Mouse (Mus musculus) adrenal gland, adult 2 months (tissue): ENCODE measurements around the gene Slc4a5. TPM values are rescaled to one million over a fixed set of nuclear protein-coding genes. Genes with fewer than 3 reads are reported as not detected.

Experiments
- DNase-seq: peaks from one replicate; pipeline ENCODE4 v3.0.0; 2021
- polyA plus RNA-seq: library from polyadenylated mRNA; depleted of rRNA; stranded (reverse); fragments of >200 nt; gene quantifications from 2 replicates; pipeline ENCODE4 v1.2.3, GENCODE M21; 2012
- total RNA-seq, 2 experiments: library from RNA; stranded (reverse); gene quantifications; 2 replicates each; pipeline ENCODE4 v1.2.3; 2021

Slc4a5 gene
- total and polyA plus RNA-seq, 3 experiments, result 0.51 TPM; not detected in 2

DNA sequence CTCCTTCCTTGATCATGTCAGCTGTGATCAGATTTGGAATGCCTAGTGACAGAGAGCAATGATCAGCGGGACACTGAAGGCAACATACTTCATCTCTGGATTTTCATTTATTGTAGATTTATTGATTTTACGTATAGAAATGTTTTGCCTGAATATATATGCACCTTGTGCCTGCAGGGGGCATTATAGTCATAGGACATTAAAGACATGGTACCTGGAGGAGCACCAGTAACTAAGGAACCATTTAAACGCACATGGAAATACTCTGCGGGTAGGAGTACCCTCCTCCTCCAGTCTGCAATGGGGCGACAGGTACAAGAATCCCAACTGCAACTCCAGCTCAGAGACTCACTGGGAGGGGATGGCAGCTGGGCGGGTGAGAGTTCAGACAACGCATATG lies 89.4 kb downstream of the Slc4a5 start:
- DNase-seq, result no peak

DNA sequence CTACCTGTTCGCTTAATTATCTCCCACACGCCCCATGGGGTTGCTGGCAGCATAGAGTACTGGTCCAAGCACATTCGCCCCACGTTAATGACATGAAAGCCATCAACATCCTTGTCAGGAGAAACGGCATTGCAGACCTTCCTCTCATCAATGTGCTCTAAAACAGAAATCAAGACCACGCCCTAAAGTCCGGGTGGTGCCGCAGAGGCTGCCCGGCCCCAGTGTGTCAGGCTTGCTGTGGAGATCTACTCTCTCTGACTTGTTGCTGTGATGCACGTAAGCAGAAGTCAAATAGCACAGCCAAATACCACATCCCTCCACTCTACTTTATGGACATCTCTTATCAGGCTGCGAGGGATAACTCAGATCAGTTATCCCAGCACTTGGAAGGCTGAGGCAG lies 91.6 kb downstream of the Slc4a5 start:
- DNase-seq, result no peak

DNA sequence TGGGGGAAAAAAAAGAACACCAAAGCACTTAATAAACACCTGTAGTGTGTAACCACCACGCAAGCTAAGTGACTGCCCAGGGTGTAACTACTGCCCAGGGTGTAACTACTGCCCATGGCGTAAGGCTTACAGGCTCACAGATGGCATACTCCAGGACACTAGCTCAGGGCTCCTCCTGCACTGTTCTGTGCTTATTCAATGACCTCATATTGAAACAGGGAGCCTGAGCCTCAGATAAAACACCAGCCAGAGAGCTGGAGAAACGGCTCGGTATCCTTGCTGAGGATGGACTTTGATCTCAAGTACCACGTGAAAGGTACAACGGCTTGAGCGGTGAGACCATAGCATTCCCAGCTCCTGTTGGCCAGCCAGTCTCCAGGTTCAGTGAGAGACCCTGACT lies 92.4 kb downstream of the Slc4a5 start:
- DNase-seq, result no peak

DNA sequence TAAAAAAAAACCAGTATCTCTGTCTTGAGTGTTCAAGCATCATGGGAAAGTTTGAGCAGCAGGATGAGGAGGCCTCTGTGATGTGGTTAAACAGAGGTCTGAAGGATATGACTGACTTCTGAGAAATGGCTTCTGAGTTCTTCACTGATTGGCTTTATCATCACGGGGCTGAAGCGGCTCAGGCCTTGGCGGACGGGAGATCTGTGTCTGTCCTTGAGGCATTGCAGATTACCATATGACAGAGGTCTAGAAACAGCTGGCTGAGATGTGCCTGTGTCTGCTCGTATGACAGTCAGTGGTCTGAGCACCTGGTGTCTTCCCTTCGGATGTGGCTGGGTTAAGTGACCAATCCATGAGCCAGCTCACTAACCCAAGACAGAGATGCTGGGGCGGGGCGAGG lies 92.9 kb downstream of the Slc4a5 start:
- peak; percentile 39 for DNase-seq

DNA sequence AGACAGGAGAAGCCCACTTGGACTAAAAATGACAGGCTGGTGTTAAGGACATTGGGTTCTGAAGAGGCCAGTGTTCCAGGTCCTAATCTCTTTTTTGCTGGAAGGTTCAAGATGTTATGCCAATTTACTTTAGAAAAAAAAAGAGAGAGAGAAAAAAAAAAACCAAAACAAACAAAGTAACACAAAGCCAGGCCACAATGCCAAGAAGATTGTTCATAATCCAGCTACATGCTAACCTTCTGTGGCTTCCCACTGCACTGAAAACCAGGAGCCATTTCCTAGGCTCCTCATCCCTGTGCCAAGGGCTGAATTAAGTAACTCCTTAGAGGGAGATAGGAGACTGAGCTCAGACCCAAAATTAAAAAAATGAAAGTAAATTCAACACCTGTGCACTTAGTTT lies 95.7 kb downstream of the Slc4a5 start:
- DNase-seq, result no peak

DNA sequence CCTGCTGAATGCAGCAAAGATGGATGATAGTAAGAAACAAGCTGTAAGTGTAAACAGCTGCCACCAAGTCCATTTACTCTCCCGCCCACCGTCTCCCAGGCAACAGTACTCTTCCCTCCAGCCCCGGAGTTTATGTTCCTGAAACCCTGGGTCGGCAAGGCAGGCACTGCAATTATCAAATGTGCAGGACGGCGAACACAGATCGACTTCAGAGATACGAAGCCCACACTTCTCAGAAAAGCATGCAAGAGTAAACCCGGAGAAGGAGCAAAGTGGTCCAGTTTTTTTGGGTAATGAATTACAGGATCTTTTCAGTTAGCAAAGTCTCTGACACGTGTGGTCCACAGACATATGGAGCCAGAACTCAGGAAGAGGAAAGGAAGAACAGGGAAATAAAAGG lies 96.4 kb downstream of the Slc4a5 start:
- DNase-seq, result no peak

DNA sequence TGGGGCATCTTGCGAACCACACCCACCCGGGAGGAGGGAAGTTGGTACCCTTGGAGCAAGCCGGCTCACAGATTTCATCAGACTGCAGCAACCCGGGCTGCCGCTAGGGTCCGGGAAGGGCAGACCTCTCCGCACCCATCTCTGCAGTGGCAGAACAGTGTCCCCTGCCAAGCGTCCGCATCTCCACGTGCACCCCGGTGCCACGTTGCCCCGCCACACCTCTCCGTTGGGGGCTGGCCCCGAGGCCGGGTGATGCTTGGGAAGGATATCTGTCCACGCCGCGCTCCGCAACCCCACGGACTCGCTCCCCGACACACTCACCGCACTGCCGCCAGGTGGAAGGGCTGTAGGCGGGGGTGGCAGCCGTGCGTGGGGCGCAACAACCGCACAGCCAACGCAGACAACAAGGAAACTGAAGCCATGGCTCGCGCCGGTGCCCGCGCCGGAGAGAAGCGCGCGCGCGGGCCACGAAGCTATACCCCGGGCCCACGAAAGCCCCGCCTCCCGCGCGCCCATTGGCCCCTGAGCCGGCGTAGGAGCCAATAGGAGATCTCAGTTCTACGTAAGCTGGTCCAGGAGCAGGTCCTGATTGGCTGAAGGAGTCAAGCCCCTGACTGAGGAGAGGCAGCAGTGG lies 97.6 kb downstream of the Slc4a5 start:
- DNase-seq, result peak; percentile 96

DNA sequence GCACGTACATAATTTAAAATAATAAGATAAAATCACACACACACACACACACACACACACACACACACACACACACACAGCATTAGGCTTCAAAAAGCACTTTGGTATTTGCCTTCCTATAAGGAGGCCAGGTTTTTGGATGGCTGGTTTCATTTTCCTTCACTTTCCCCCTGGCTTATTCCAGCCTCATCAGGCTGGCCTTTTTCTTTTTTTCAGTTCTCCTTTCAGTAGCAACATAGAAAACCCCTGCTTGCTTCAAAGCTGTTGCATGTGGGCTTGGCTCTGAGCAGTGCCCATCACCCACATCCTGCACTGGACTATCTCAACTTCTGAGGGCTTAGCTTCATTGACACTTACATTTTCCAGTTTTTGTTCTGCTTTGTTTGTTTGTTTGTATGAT lies 102.3 kb downstream of the Slc4a5 start:
- no peak for DNase-seq

DNA sequence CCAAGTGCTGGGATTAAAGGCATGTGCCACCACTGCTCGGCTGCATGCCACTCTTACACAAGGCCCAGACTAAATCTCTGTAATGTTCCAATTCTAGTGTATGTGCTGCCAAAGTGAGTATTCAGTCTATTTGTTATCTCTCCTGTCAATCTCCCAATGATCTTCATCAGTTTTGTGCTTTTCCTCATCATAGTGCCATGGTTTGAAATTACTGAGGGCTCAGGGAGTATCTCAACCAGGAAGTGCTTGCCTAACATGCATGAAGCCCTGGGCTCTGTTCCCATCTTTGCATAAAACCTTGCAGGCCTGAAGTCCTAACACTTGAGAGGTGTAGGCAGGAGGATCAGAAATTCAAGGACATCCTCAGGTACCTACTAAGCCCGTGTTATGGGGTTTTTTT lies 103.2 kb downstream of the Slc4a5 start:
- no peak for DNase-seq

DNA sequence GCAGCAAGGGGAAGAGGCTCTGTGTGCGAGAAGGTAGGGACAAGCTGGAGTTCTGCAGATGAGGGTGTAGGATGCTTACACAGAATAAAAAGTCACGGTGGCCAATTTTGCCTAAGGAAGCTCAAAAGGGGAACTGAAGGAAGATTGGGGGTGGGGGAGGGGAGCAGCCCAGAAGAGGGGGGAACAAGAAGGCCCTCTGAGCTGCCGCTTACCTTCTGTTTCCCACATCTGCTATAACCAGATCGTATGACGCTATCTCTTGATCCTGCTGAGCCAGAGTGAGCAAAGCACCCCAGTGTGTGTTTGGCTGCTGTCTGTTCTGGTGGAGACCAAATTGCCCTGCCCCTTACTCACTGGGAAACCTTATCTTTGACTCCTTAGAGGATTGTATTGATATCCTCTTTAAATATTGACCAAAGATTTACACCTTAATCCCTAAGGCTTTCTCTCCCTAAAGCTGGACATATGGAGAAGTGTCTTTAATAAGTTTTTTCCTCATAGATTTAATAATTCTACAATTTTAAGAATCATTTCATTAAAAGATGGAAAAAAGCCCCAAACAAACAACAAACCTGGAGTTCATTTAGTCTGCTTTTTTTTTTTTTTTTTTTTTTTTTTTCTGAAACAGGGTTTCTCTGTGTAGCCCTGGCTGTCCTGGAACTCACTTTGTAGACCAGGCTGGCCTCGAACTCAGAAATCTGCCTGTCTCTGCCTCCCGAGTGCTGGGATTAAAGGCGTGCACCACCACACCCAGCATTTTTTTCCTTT lies 104.2 kb downstream of the Slc4a5 start:
- no peak for DNase-seq

DNA sequence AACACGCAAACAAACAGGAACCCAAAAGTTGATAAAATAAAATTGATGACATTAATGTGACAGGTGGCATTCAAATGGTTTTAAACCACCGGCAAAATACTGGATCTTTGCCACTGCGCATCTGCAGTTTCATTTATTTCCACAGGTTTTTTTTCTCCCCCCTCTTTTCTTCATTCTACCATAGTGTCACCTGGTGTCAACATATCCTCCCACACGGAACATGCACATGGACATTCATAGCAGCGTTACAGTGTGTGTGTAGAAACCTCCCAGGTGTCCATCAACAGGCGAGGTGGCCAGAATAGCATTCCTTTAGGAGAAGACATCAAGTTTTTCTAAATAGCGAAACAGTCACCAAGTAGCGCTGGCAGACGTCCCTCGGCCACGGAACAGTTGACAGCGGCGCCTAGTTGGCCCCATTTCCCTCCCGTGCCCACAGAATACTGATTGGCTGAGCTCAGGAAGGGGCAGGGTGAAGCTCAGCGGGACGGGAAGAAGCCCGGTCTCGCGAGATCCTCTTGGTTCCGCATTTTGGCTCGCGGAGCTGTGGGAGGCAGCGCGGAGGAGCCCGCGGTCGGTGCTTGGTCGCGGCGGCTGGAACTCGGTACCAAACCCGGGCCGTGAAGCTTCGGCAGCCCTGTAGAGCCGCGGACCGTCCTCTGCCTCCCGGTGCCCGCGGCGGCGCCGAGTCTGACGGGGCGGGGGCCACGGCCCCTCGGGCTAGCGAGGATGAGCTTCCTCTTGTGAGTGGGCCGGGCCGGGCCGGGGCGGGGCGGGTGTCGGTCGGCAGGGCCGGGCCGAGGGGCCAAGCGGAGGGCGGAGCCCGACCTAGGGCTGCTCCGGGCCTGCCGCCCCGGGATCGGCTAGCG lies 106.1 kb downstream of the Slc4a5 start, which contains the start of the genes Mthfd2 and Mob1a:
Gene Mthfd2, minus strand, starts transcription at position 384 of the 869 bp plus-strand sequence.
Gene Mob1a, plus strand, starts transcription at position 492 of the 869 bp plus-strand sequence.
- peak; percentile 97 for DNase-seq

DNA sequence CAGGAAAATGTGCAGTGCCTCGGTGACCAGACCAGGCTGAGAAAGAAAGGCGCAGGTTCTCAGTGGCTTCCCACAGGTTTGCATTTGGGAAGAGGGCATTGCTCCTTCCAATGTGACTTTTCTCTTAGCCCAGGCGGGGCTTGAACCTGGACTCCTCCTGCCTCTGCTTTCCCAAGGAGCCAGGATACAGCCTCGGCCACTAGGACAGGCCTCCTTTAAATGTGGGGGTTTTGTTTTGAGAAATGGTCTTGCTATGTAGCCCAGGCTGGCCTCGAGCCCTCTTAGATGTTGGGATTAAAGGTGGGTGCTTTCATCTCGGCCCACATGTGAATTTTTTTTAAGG lies 106.7 kb downstream of the Slc4a5 start:
- no peak for DNase-seq

DNA sequence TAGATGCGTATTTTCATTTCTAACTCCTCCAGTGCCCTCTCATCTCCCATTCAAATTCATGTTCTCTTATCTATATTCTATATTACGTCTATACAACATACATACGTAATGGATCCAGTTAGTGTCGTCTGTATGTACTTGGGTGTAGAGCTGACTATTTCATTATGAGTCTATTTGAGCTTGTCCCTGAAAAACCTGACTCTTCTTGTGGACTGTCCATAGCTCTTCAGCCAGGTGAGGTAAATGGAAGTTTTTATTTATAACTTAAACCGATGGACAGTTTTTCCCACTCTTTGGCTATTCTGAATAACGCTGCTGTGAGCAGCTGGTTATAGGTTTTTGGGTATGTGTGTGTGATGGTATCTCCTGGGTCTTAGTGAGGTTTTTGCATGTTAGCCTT lies 107.1 kb downstream of the Slc4a5 start:
- no peak for DNase-seq

DNA sequence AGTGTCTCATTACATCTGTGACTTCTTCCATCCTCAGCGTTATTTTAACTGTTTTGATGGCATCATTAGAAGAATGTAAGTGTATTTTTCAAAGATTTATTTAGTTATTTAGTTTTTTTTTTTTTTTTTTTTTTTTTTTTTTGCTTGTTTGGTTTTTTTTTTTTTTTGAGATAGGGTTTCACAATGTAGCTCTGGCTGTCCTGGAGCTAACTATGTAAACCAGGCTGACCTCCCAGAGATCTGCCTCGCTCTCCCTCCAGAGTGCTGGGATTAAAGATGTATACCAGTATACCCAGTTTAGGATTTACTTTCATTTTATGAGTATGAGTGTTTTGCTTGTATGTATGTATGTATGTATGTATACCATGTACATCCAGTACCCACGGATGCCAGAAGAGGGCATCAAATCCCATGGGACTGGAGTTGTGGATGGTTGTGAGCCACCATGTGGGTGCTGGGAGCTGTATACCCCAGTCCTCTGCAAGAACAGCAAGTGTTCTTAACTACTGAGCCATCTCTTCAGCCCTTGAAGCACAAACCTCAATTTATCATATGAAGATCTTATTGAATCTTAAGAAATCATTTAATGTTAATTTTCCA lies 108.1 kb downstream of the Slc4a5 start:
- no peak for DNase-seq

DNA sequence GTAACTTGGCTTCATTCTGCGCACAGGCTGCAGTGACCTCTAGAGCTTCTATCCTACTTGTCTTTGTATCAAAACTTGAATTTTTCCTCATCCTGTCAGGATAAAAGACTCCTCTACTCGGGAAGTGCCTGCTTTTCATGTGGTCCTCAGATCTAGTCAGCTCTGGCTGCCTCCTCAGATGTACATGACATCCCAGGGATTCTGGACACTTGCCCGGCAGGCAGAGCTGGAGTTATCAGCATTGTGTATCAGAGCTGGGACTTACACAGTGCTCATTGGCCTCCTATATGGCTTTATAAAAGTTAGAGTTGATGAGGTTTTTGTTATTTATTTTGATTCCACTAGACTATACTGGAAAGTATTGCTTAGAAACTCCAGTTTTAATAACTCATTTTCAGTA lies 121.8 kb downstream of the Slc4a5 start:
- peak; percentile 43 for DNase-seq

DNA sequence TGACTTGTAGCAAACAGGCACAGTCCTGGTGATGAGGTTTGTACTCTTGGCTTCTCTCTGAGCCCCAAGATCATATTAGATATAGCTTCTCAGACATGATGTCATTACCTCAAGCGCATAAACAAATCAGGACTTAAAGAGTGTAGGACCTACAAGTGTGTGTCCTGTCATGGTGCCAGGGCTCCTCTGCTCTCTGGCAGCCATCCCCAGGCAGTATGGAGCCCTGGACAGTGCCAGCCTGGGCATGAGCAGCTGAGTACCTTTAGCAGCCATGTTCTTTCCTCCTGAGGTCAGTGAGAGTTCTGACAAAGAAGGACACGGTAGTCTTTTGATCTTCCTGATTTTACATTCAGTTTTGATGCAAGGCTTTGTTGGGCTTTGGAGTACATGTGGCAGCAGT lies 123.3 kb downstream of the Slc4a5 start:
- no peak for DNase-seq

DNA sequence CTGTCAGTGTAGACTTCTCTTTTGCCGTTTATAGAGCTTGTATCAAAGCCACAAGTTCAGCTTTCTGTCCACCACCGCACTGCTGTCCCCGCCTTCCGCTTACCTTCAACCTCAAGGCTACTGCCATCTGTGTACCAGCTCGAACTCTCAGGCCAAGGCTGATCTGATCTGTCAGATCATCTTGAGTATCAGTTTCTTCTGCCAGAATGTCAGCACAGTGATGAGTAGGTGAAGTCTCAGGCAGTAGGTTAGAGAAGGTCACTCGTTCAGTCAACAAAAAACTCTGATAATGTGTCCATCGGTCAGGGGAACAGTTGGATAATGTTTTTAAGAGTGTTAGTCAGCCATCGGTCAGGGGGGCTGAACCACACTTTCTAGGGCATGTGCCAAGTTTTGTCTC lies 125.7 kb downstream of the Slc4a5 start:
- DNase-seq, result peak; percentile 76

DNA sequence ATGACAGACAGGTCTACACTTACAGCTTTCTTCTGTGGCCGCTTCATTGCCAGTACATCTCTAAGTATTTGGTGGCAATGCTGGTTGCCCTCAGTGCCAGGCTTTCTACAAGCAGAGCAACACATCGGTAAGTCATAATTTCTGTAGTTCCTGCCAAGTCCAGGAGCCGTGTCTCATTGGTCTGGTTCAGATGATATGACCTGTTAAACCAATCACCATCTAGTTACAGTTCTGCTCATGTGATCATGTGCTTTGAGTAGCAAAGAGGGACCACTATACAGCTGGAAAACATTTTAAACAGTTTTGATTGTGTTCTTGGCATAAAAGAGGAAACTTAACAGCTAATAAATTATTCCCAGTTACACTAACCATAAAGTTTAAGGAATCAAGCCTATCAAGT lies 128.3 kb downstream of the Slc4a5 start:
- DNase-seq, result no peak

DNA sequence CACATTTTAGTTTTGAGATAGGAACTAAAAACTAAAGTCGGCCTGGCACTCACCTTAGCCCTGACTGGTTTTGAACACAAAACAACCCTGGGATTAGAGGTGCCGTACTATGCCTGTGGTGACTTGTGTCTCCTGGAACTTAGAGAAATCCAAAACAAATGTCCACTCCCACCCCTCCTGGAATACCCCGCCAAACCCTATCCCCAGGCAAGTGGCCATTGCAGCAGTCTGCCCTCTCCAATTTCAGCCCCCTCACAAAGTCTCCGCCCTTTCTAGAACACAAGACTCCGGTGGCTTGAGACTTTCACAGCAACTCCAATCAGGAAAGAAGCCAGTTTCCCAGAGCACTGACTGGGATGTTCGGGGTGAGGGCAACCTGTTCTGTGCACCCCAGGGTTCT lies 129.2 kb downstream of the Slc4a5 start, which contains the start of gene Bola3:
Gene Bola3, plus strand, starts transcription at position 275 of the 400 bp plus-strand sequence.
- no peak for DNase-seq

DNA sequence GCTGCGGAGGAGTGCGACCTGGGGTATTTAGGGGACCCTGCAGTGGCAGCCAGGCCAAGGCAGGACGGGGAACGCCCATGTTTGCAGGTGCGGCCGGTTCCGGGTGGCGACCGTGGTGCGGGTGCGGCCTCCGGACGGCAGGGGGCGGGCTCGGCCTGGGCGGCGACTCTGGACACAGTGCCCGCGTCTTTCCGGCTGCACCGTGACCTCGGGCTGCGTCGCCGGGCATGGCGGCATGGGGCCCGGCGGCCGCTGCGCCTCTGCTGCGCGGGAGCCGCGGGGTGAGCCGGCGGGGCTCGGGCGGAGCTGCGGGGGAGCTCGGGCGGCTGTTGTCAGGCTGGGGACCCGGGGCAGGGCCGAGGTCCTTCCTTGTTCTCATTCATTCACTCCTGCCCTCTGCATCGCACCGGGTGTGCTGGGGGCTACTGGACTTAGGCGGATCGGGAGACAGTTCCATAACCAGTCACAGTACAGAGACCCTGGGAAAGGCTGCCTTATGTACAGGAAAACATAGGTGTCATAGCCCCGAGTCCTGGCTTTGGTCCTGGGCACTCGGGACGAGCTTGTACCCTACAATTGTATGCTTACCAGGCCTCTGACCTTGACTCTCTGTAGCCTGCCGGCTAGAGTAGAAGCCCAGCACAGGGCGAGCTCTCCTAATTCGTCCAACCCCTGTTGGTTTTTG lies 129.8 kb downstream of the Slc4a5 start:
- peak; percentile 94 for DNase-seq

DNA sequence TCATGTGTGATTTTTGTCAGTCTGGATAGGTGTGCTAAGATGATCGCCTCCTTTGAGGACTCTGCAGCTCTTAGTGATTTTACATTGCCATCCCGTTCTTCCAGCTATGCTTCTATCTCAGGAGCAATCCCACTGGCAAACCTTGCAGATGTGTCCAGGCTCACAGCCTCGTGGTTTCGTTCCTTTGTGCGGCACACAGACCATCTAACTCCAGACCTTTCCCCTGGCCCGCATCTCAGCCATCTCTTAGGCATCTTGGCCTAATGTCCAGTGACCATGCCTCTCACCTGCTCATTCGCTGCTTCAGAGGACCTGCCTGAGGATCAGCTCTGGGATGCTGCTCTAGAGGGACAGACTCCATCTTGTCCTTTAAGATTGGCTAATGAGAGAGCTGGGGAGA lies 130.5 kb downstream of the Slc4a5 start:
- no peak for DNase-seq
